Mouse (Mus musculus) spleen, adult 2 months (tissue): Measurements from ENCODE around the gene A3galt2. TPM values are rescaled to one million over a fixed set of nuclear protein-coding genes. Genes with fewer than 3 reads are reported as not detected.

Experiments
- DNase-seq, 2 experiments: peaks; one replicate each; pipeline versions ENCODE4 v3.0.0 to v3.0.0-alpha.2; 2012 to 2021; ENCODE audit warnings: low spot score in 2 of 2, low read depth in 1 of 2
- H3K27ac ChIP-seq: fragments of 200-500 bp; 2 replicates; pipeline ENCODE4 v1.5.1; 2012; ENCODE audit warnings: low read length, inconsistent platforms; ENCODE audit not compliant: insufficient read depth
- H3K27me3 ChIP-seq: fragments of 200-500 bp; 2 replicates; pipeline ENCODE4 v1.6.1; 2012; ENCODE audit warnings: mild to moderate bottlenecking, moderate library complexity, low read length, inconsistent platforms; ENCODE audit not compliant: control insufficient read depth, insufficient read depth
- H3K36me3 ChIP-seq: fragments of 200-500 bp; 2 replicates; pipeline ENCODE4 v1.6.1; 2012; ENCODE audit warnings: mild to moderate bottlenecking, low read length, inconsistent platforms; ENCODE audit not compliant: control insufficient read depth, insufficient read depth
- H3K4me1 ChIP-seq: fragments of 200-500 bp; 2 replicates; pipeline ENCODE4 v1.6.1; 2011; ENCODE audit warnings: inconsistent platforms; ENCODE audit not compliant: control insufficient read depth, insufficient read depth, insufficient read length
- H3K4me3 ChIP-seq: fragments of 200-500 bp; 2 replicates; pipeline ENCODE4 v1.5.1; 2011; ENCODE audit warnings: mild to moderate bottlenecking, inconsistent platforms; ENCODE audit not compliant: insufficient read depth, insufficient read length; ENCODE audit errors: extremely low read depth
- CTCF ChIP-seq: fragments of 200-500 bp; IDR thresholded peaks from 2 replicates; pipeline ENCODE4 v1.5.1; 2011; ENCODE audit warnings: mild to moderate bottlenecking, inconsistent platforms; ENCODE audit not compliant: insufficient read depth, insufficient read length, insufficient replicate concordance; ENCODE audit errors: extremely low read depth
- POLR2A ChIP-seq: fragments of 200-500 bp; IDR thresholded peaks from 2 replicates; pipeline ENCODE4 v1.6.1; 2011; ENCODE audit warnings: low read depth, low read length, inconsistent platforms
- WGBS: fragments of 180-500 bp; shearing (Covaris S2); methylation state at CpG from one replicate; pipeline ENCODE4 v1.1.7; 2018; 5-methylcytosine and 5-hydroxymethylcytosine counted together
- polyA plus RNA-seq: library from polyadenylated mRNA; depleted of rRNA; stranded (reverse); fragments of >200 nt; gene quantifications from 2 replicates; pipeline ENCODE4 v1.2.3, GENCODE M21; 2012

Gene A3galt2
- polyA plus RNA-seq, 1 experiment = 0.41 TPM

DNA sequence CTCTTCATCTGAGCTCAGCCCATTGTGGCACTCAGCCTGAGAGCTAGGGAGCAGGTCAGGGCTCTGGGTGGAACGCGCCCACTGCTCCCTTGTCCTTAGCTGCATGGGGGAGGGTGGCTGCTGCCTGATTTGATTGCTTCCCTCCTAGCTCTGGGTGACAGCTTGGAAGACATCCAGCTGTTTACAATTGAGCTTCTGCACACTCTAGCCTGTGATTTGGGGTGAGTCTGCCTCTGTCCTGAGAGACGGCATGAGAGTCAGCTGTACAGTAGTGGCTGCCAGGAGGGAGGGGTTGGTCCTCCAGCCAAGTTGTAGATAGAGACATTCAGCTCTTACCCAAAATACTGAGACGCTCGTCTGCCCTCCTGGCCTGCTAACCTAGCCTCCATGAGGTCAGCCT lies 20.9 kb upstream of the A3galt2 start:
- Histone ChIP-seq H3K27me3 (no peaks in the 10 kb centered on the region), H3K4me1 (peaks cover 47% of the 10 kb centered on the region; the same call in 1 of the 2 replicates), H3K27ac (peak overlapping the region; percentile 84), H3K4me3 (no peak overlapping the region), H3K36me3 (no peaks in the 10 kb centered on the region; the same call in 1 of the 2 replicates)
- TF ChIP-seq CTCF (no peak), POLR2A (no peak)
- 65% methylated on average over 5 of the region's 5 CpGs for WGBS
- DNase-seq = peak in 1 of 2 experiments; percentile 30

DNA sequence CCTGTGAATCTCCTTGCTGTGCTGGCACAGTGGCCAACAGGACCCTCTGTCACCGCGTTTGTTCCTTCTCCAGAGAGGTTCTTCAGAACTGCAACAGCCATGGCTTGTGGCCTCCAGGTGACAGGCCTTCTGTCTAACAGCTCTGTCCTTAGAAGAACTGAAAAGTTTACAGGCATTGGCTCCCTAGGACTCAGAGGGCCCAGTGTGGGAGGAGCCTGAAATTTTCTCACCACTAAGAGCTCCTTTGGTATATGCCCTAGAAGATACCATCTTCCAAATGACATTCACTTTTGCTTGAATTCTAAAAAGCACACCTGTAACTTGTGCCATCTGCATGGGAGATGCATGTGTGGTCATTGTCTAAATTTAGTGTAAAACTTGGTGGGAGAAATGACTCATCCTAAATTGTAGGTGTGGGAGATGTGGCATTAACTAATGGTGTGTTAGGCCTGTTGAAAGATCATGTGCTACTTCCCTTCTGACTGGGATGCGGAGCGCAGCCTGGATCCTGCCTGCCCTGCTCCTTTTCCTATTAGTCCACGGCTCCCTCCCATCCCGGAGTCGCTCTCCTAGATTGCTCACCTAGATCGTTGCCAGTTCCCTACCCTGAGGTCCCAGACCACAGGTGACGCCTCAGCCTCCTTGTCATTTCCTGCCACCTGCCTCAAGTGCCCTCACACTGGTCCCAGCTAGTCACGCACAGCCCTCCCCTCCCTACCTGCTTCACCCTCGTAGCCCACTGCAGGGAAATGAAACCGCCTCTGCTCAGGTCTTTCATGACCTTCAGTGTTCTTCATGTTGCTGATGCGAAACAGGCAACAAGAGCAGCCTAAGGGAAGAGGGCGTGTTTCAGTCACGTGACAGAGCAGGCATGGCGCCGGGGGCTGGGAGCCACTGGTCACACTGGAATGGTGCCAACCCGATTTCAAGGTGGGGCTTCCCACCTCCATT lies 20.2 kb upstream of the A3galt2 start:
- no peaks in the 10 kb centered on the region; the same call in 1 of the 2 replicates for H3K36me3 ChIP-seq
- no peaks in the 10 kb centered on the region for H3K27me3 ChIP-seq
- H3K27ac ChIP-seq = peak overlapping the region; percentile 84
- no peak overlapping the region for H3K4me3 ChIP-seq
- H3K4me1 ChIP-seq = peaks cover 39% of the 10 kb centered on the region; the same call in 1 of the 2 replicates
- WGBS = 35% methylated on average over 18 of the region's 18 CpGs
- TF ChIP-seq POLR2A = no peak
- TF ChIP-seq CTCF = no peak
- peak; percentile 79 to 87 for DNase-seq

- Histone ChIP-seq H3K27me3 (no peaks in the 10 kb centered on the region), H3K4me1 (peaks cover 39% of the 10 kb centered on the region; the same call in 1 of the 2 replicates), H3K4me3 (no peak overlapping the region), H3K36me3 (no peaks in the 10 kb centered on the region), H3K27ac (peak overlapping the region; percentile 45; the same call in 1 of the 2 replicates)
- no peak for TF ChIP-seq POLR2A
- no peak for TF ChIP-seq CTCF
- no peak for DNase-seq
- WGBS = 63% methylated on average over 6 of the region's 6 CpGs
Observed at GRCm38 (mm10) chr4:128737137-128737589, 18.0 kb upstream of the A3galt2 start.

DNA sequence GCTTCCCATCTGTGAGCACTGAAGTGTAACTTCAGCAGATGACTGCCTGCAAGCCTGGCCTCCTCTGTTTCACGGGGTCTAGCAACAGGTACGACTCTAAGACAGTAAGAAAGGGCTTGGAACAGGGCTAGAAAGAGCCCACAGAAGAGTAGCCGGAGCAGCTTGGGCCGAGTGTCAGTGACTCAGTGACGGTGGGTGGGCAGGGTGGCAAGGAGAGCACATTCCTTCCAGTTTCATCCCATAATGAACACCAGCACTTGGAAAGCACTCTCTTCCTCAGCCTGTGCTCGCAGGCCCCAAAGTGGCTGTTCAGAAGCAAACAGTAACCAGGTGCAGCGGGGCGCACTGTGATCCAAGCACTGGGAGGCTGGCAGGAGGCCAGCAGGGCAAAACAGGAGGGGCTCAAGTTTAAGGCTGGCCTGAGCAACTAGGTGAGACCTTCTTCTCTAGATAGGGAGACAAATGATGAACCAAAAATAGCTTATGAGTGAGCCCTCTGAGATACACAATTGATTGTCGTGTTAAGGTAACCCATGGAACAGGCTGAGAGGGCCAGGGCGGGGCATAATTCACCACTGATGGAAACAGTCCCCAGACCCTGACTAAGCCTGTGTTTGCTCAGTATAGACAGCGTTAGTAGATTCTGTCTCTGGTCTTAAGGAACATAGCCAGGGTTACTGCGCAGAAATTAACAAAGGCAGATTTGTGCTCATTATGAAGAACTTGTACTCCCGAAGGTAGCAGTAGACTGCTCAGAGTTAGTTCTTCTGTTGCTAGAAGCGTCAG lies 17.1 kb upstream of the A3galt2 start:
- Histone ChIP-seq H3K27ac (peak overlapping the region; percentile 2; the same call in 1 of the 2 replicates), H3K4me1 (peaks cover 37% of the 10 kb centered on the region; the same call in 1 of the 2 replicates), H3K4me3 (no peak overlapping the region), H3K36me3 (0 out of 2 replicates have a peak, but pooled peaks cover 2% of the 10 kb centered on the region), H3K27me3 (no peaks in the 10 kb centered on the region)
- no peak for DNase-seq
- WGBS = 86% methylated on average over 14 of the region's 14 CpGs
- TF ChIP-seq CTCF (no peak), POLR2A (no peak)

- 20% methylated on average over 1 of the region's 1 CpGs for WGBS
- no peak overlapping the region for H3K4me3 ChIP-seq
- DNase-seq = no peak
- TF ChIP-seq POLR2A (no peak), CTCF (no peak)
- peaks cover 11% of the 10 kb centered on the region; the same call in 1 of the 2 replicates for H3K4me1 ChIP-seq
- no peaks in the 10 kb centered on the region for H3K27me3 ChIP-seq
- no peak overlapping the region for H3K27ac ChIP-seq
- peaks cover 19% of the 10 kb centered on the region for H3K36me3 ChIP-seq
Observed at GRCm38 (mm10) chr4:128740878-128741277, 14.3 kb upstream of the A3galt2 start.

GRCm38 (mm10) chr4:128741906-128742305 lies 13.3 kb upstream of the A3galt2 start:
- TF ChIP-seq CTCF (no peak), POLR2A (no peak)
- no peaks in the 10 kb centered on the region for H3K27me3 ChIP-seq
- no peak for DNase-seq
- WGBS = 86% methylated on average over 5 of the region's 5 CpGs
- no peak overlapping the region for H3K4me3 ChIP-seq
- peaks cover 6% of the 10 kb centered on the region; the same call in 1 of the 2 replicates for H3K4me1 ChIP-seq
- H3K27ac ChIP-seq = no peak overlapping the region
- H3K36me3 ChIP-seq = peaks cover 29% of the 10 kb centered on the region
